Mouse (Mus musculus) layer of hippocampus, adult 18-20 months (tissue): ENCODE results near the gene Jazf1. TPM values are rescaled to one million over a fixed set of nuclear protein-coding genes. Genes with fewer than 3 reads are reported as not detected.
A peak's percentile ranks its signal among the peaks of the same experiment; 100 is the strongest.

Experiments used
- DNase-seq, 2 experiments: peaks; one replicate each; pipeline ENCODE4 v3.0.0; 2022; ENCODE audit warnings: low spot score in 2 of 2
- total RNA-seq, 2 experiments: library from RNA; stranded (reverse); gene quantifications; 2 replicates each; pipeline ENCODE4 v1.2.3; 2021

The Jazf1 gene
- total RNA-seq, 2 experiments from 2014 or later, result 29.4 to 34.4 TPM

- peak in 1 of 2 experiments; percentile 32 for DNase-seq
Observed at GRCm38 (mm10) chr6:53014460-53015455, 53.7 kb downstream of the Jazf1 start.

DNA sequence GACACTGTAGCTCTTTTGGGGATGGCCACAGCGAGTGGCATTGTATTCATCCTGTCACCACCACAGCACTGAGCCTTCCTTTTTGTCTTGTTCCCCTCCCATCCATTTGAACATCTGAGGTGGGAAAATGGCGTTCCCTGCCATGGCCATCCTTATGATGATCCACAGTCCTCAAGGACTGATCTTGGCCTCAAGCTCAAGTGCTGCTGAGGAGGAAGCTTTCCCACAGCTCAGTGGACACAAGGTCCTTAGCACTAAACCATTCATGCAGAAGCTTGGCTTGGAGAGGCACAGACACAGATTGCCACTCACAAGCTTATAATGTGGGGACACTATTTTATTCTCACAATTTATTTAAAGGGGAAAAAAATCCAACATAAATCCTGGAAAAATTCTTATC lies 58.1 kb downstream of the Jazf1 start:
- no peak for DNase-seq

DNA sequence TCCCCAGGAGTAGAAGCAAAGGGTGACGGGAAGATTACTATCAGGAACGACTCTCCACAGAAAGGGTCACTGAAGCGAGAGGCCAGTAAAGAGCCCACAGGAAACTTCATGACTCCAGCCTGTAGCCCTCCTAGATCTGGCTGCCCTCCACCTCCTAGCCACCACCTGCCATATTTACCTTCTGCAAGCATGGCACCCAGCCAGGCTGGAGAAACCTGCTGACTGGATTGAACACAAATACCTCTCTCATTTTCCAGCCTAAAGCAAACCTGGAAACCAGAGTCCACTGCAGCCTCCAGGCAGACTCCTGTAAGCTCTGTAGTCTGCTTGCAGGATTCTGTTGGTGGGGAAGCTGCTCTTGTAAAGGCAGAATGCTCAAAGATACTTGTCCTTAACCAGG lies 62.4 kb downstream of the Jazf1 start:
- DNase-seq, result no peak

DNA sequence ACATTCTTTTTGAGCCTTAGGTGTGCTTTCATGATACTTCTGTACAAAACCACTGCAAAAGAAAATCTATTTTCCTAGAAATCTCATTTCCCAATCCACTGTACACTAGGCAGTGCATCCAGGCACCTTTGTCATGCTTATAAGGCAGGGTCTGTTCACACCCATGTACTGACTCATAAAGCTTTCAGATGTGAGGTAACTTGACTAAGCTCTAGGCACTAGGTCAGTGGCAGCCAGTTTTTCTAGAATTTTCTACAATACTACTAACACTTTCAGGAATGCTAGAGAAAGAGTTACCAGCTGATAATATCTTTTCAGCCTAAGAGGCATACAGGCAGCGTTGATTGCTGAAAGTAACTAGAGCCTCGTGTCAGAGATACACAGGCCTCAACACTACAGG lies 62.9 kb downstream of the Jazf1 start:
- DNase-seq, result no peak

DNA sequence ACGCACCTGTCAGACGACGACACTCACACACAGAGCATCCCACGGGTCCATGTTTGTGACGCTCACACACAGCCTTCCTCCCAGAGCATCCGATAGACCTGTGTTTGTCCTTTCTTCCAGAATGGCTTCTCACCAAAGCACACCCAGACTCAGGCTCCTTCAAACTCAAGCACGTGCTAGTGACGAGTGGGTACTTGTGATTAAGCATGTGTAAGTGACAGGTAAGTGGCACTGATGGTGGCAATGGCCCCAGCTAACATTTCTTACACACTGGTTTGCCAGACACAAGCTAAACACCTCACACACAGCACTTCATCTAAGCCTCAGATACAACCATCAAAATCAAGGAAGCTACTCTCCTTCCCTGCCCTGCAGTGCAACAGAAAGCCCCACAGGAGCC lies 77.6 kb downstream of the Jazf1 start:
- DNase-seq, result no peak

GRCm38 (mm10) chr6:52987905-52988640 lies 80.4 kb downstream of the Jazf1 start:
- no peak for DNase-seq

- DNase-seq, result peak in 1 of 2 experiments; percentile 68
Observed at GRCm38 (mm10) chr6:52987391-52987790, 81.0 kb downstream of the Jazf1 start.

- DNase-seq, result no peak
Observed at GRCm38 (mm10) chr6:52982175-52982574, 86.3 kb downstream of the Jazf1 start.

GRCm38 (mm10) chr6:52979503-52979902 lies 88.9 kb downstream of the Jazf1 start:
- no peak for DNase-seq

GRCm38 (mm10) chr6:52973351-52973750 lies 95.1 kb downstream of the Jazf1 start:
- no peak for DNase-seq

- no peak for DNase-seq
Observed at GRCm38 (mm10) chr6:52972138-52972537, 96.3 kb downstream of the Jazf1 start.

GRCm38 (mm10) chr6:52969717-52970261 lies 98.6 kb downstream of the Jazf1 start:
- peak; percentile 67 to 81 for DNase-seq

- DNase-seq, result no peak
Observed at GRCm38 (mm10) chr6:52968346-52968891, 100.0 kb downstream of the Jazf1 start.

- no peak for DNase-seq
Observed at GRCm38 (mm10) chr6:52967557-52968270, 100.7 kb downstream of the Jazf1 start.

GRCm38 (mm10) chr6:52966001-52966400 lies 102.4 kb downstream of the Jazf1 start:
- no peak for DNase-seq

DNA sequence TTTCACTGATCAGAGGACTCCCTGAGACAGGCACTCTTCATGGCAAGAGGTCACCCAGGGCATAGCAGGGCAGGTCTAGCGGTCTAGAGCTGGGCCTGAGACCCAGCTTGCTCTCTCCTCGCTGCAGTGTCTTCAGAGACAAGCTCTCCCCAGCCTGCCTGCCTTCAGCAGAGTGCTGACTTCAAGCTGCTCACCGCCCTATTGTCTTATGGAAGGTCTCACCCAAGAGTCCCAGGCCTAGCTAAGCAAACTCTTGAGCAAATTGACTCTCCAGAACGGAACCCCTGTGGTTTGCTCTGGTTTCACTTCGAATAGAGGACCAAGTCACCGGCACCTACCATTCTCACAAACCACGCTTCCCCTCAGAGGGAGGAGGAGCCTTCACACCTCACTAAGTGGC lies 103.1 kb downstream of the Jazf1 start:
- no peak for DNase-seq

DNA sequence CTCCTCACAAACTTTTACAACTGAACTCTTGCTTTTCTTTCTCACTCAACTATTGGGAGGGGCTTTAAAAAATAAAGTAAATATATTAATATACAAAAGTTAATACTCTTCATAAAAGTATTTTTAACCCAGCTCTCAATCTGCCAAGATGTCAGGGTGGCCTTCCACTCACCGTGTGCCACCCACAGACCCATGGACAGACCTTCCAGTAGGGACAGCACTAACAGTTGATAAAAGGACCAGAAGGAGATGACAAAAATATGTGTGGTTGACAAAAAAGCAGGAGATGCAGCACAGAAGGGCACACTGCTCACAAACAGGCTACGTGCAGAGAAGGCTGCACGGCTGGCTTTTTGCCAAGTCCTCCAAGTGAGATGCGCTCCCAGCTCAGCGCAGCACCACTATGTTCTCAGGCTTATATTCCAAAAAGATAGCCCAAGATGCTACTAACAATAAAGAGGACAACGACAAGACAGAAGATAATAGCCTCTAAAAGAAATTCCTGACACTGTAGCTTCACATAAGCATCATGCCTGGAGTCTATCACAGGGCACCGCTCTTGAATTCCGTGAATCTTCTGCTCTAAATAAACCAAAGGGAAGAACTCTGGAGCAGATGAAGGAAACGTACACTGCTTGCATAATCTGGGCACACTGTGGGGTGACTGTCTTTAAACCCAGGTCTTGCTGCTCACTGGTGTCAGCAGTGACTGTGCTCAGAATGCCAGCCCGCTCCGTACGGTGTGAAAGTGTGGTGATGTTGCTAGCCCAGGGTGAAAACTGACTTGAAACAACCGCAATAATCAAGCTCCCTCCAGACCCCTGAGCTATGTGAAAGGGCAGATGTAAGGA lies 104.4 kb downstream of the Jazf1 start:
- peak in 1 of 2 experiments; percentile 72 for DNase-seq

DNA sequence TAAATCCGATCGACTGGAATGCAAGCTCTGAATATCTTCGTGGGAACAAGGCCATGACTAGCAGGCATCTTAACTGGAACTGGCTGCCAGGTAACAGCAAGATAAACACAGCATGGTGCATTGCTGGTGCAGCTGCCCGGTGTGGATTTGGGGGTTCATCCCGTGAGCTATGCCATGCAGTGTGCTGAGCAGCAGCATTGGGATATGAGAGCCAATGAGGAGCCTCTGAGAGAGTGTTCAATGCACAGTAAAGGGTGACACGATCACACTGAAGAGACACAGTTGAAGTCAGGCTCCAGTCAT lies 105.0 kb downstream of the Jazf1 start:
- DNase-seq, result no peak

GRCm38 (mm10) chr6:52962600-52963429 lies 105.6 kb downstream of the Jazf1 start:
- DNase-seq, result no peak
